Mouse (Mus musculus) intestine, embryonic 15.5 days (tissue): Measurements from ENCODE around the gene Mup4. TPM values are rescaled to one million over a fixed set of nuclear protein-coding genes. Genes with fewer than 3 reads are reported as not detected.

ENCODE experiments used
- ATAC-seq: fragments of 200-750 bp; cut with Nextera tagmentation; 2 replicates; pipeline ENCODE4 v1.8.0; 2017; ENCODE audit warnings: moderate TSS enrichment, moderate library complexity
- H3K27ac ChIP-seq: fragments of 300-500 bp; sonication (generic); 2 replicates; pipeline ENCODE4 v1.5.1; 2015; ENCODE audit warnings: mild to moderate bottlenecking, inconsistent platforms
- H3K27me3 ChIP-seq: fragments of 300-500 bp; sonication (generic); replicated peaks from 2 replicates; pipeline ENCODE4 v1.6.1; 2015; ENCODE audit warnings: inconsistent platforms
- H3K36me3 ChIP-seq: fragments of 300-500 bp; sonication (generic); 2 replicates; pipeline ENCODE4 v1.6.1; 2015; ENCODE audit warnings: inconsistent platforms
- H3K4me1 ChIP-seq: fragments of 300-500 bp; sonication (generic); replicated peaks from 2 replicates; pipeline ENCODE4 v1.6.1; 2015; ENCODE audit warnings: inconsistent platforms
- H3K4me2 ChIP-seq: fragments of 300-500 bp; sonication (generic); replicated peaks from 2 replicates; pipeline ENCODE4 v1.6.1; 2015; ENCODE audit warnings: mild to moderate bottlenecking, inconsistent platforms
- H3K4me3 ChIP-seq: fragments of 300-500 bp; sonication (generic); replicated peaks from 2 replicates; pipeline ENCODE4 v1.5.1; 2015; ENCODE audit warnings: inconsistent platforms
- H3K9ac ChIP-seq: fragments of 300-500 bp; sonication (generic); 2 replicates; pipeline ENCODE4 v1.6.1; 2015; ENCODE audit warnings: inconsistent platforms
- H3K9me3 ChIP-seq: fragments of 300-500 bp; sonication (generic); 2 replicates; pipeline ENCODE4 v1.6.1; 2016; ENCODE audit warnings: inconsistent platforms
- WGBS: fragments of 180-500 bp; shearing (Covaris S2); methylation state at CpG from one replicate; pipeline ENCODE4 v1.1.7; 2015; 5-methylcytosine and 5-hydroxymethylcytosine counted together
- polyA plus RNA-seq: library from polyadenylated mRNA; unstranded; fragments of >200 nt; fragmentation: Nextera tagmentation; extraction: Ambion mirVana; gene quantifications from 2 replicates; pipeline ENCODE4 v1.2.1, GENCODE M21; 2015

Gene Mup4
- polyA plus RNA-seq, 1 experiment from 2014 or later, result not detected

DNA sequence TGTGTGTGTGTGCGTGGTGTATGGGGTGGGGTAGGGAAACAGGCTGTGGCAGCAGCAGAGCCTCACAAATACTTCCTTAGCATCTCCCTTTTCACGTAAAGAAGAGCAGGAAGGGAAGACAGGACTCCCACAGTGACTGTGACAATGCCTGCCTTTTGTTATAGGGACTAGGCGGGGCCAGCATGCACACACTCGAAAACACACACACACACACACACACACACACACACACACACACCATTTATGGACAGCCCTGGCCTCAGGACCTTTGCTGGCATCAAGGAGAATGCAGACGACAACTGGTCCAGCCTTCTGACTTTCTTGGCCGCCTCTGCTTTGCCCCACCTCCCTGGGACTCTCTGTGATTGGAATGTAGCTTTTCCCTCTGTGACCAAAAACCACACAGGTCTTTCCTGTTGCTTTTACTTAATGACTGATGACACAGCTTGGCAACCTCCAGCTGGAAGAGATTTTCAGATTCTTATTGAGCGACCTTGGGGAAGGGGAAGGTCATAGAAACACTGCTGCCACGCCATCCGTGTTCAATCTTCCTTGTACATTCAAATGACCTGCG is 52.8 kb downstream of the Mup4 start:
- no peak overlapping the region for H3K27ac ChIP-seq
- H3K4me3 ChIP-seq, result no peak overlapping the region
- H3K36me3 ChIP-seq, result no peaks in the 10 kb centered on the region
- ATAC-seq, result no peak
- WGBS, result 55% methylated on average over 10 of the region's 10 CpGs
- no peak overlapping the region for H3K4me2 ChIP-seq
- H3K9ac ChIP-seq, result no peak overlapping the region
- H3K9me3 ChIP-seq, result no peaks in the 10 kb centered on the region
- no peaks in the 10 kb centered on the region for H3K27me3 ChIP-seq
- no peaks in the 10 kb centered on the region for H3K4me1 ChIP-seq

GRCm38 (mm10) chr4:59907092-59907491 is 53.4 kb downstream of the Mup4 start:
- Histone ChIP-seq H3K36me3 (no peaks in the 10 kb centered on the region), H3K4me2 (no peak overlapping the region), H3K9me3 (no peaks in the 10 kb centered on the region), H3K4me3 (no peak overlapping the region), H3K27me3 (no peaks in the 10 kb centered on the region), H3K4me1 (no peaks in the 10 kb centered on the region), H3K9ac (no peak overlapping the region), H3K27ac (no peak overlapping the region)
- WGBS, result 66% methylated on average over 6 of the region's 6 CpGs
- peak; percentile 53; the same call in 1 of the 2 replicates for ATAC-seq

Other genes with a start within 250 kb of the Mup4 start
- 40.4 and 40.5 TPM in 2 replicates for gene Inip, start 159.1 kb downstream of the Mup4 start, polyA plus RNA-seq
- 4.9 and 6.6 TPM in 2 replicates for gene Snx30, start 154.9 kb downstream of the Mup4 start, polyA plus RNA-seq
- gene Slc46a2, start 45.7 kb downstream of the Mup4 start, polyA plus RNA-seq, result not detected in 2 replicates
- gene Mup6, start 3.6 kb upstream of the Mup4 start, polyA plus RNA-seq, result not detected in 2 replicates
- gene Mup7, start 109.8 kb upstream of the Mup4 start, polyA plus RNA-seq, result not detected in 2 replicates
- not detected in 2 replicates for gene Mup2, start 193.6 kb upstream of the Mup4 start, polyA plus RNA-seq